Mouse (Mus musculus) lung, adult 2 months (tissue): Measurements from ENCODE around the gene Smc1a. TPM values are rescaled to one million over a fixed set of nuclear protein-coding genes. Genes with fewer than 3 reads are reported as not detected.
"Not testable (repeated sequence)": the region's sequence is repeated elsewhere in the genome, so short reads cannot be mapped to it uniquely, and the experiment has no call there.

Experiments used
- DNase-seq: peaks from one replicate; pipeline ENCODE4 v3.0.0; 2022
- H3K4me1 ChIP-seq: fragments of 200-500 bp; 2 replicates; pipeline ENCODE4 v1.6.1; 2011; ENCODE audit warnings: low read length; ENCODE audit not compliant: control insufficient read depth, insufficient read depth
- H3K4me3 ChIP-seq: fragments of 200-500 bp; replicated peaks from 2 replicates; pipeline ENCODE3; 2011; ENCODE audit warnings: low read depth, mild to moderate bottlenecking, control low read depth, low read length; ENCODE audit errors: extremely low read depth
- CTCF ChIP-seq: fragments of 200-500 bp; IDR thresholded peaks from 2 replicates; pipeline ENCODE4 v1.5.1; 2011; ENCODE audit warnings: mild to moderate bottlenecking, low read length, control low read depth; ENCODE audit not compliant: insufficient read depth
- POLR2A ChIP-seq: fragments of 200-500 bp; IDR thresholded peaks from 2 replicates; pipeline ENCODE4 v1.6.1; 2011; ENCODE audit warnings: low read depth, mild to moderate bottlenecking, control low read depth, low read length, borderline replicate concordance; ENCODE audit errors: extremely low read depth
- WGBS: fragments of 180-500 bp; shearing (Covaris S2); methylation state at CpG from one replicate; pipeline ENCODE4 v1.1.7; 2018; 5-methylcytosine and 5-hydroxymethylcytosine counted together
- polyA plus RNA-seq: library from polyadenylated mRNA; depleted of rRNA; stranded (reverse); fragments of >200 nt; gene quantifications from 2 replicates; pipeline ENCODE4 v1.2.3, GENCODE M21; 2012; rRNA removed

The Smc1a gene
- polyA plus RNA-seq, 1 experiment: 22.4 TPM

DNA sequence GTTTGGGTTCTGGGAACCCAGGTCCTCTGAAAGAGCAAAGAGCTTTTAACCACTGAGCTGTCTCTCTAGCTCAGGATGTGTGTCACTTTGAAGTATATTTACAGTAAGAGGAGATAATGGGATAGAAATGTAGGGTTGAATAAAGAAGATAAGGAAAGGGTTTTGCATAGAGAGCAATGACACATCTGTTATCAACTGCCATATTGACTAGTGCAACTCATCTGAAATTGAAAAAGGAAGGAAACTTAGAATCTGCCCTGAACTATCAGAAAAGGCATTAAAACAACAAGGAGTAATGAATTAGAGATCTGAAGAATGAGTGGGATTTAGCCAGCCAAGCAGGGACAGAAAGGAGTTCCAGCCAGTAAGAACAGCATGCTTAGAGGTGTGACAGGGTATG is 23.6 kb downstream of the Smc1a start:
- TF ChIP-seq CTCF (no peak), POLR2A (no peak)
- DNase-seq: no peak
- Histone ChIP-seq H3K4me3 (no peak overlapping the region), H3K4me1 (no peaks in the 10 kb centered on the region)

GRCm38 (mm10) chrX:152047230-152047629 is 31.0 kb downstream of the Smc1a start:
- Histone ChIP-seq H3K4me3 (no peak overlapping the region), H3K4me1 (no peaks in the 10 kb centered on the region)
- no peak for DNase-seq
- no peak for TF ChIP-seq POLR2A
- no peak for TF ChIP-seq CTCF

DNA sequence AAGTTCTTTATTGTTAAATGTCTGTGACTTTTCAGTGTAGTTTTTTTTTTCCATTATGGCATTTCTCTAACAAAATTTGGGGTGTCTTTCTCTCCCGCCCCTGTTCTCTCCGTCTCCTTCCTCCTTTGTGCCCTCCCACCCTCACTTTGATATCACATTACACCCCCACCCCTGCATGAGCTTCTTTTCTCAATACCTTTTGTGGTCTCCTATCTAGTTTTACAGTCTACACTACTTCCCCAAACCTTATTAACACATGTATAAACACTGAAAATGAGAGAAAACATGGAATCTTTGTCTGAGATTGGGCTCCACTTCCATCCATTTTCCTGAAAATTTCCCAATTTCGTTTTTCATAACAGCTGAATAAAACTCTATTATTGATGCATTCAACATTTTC is 36.3 kb downstream of the Smc1a start:
- TF ChIP-seq CTCF (no peak), POLR2A (no peak)
- Histone ChIP-seq H3K4me3 (no peak overlapping the region), H3K4me1 (no peaks in the 10 kb centered on the region)
- 55% methylated on average over 3 of the region's 3 CpGs for WGBS
- no peak for DNase-seq

DNA sequence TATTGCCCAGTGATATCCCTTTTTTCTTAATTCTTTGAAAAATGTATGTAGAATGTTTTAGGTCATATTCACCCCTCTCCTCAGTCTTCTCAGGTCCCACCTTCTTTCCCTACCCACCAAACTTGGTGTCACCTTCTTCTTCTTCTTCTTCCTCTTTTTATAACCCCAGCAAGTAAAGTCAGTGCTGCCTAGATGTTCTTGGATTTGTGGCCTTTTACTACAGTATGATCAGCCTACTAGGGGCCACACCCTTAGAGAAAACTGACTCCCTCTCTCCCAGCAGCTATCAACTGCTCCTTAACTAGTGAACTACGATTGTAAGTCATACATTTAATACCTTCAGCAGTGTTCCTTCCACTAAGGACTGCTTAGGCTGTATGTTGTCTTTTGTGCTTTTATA is 37.9 kb downstream of the Smc1a start:
- 59% methylated on average over 1 of the region's 1 CpGs for WGBS
- DNase-seq: no peak
- TF ChIP-seq CTCF (no peak), POLR2A (no peak)
- Histone ChIP-seq H3K4me1 (no peaks in the 10 kb centered on the region), H3K4me3 (no peak overlapping the region)

DNA sequence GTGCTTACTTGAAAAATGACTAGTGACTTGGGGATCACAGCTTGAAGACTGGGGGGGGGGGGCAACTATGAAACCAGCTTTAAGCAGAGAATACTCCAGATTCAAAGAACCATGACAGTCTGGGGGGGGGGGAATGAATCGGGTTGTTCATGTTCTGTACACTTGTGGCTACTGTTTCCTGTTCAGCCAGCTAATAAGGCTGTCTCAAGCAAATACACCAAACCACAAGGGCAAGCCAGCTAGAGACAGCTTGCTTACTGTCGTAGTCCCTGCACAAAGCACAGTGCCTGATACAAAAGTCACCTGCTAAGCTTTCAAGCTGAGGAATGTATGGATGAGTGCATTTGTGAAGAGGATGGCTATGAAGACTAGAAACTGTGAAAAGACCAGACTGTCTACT is 49.4 kb downstream of the Smc1a start:
- DNase-seq: no peak
- H3K4me1 ChIP-seq: no peaks in the 10 kb centered on the region
- no peak overlapping the region for H3K4me3 ChIP-seq
- TF ChIP-seq POLR2A (no peak), CTCF (no peak)
- 66% methylated on average over 2 of the region's 2 CpGs for WGBS

GRCm38 (mm10) chrX:152067789-152068188 is 51.6 kb downstream of the Smc1a start:
- no peak overlapping the region for H3K4me3 ChIP-seq
- 49% methylated on average over 1 of the region's 1 CpGs for WGBS
- no peak for TF ChIP-seq CTCF
- TF ChIP-seq POLR2A: no peak
- no peak for DNase-seq
- no peaks in the 10 kb centered on the region for H3K4me1 ChIP-seq

GRCm38 (mm10) chrX:152089832-152090614 is 73.8 kb downstream of the Smc1a start:
- not testable (repeated sequence) for H3K4me3 ChIP-seq, DNase-seq, H3K4me1 ChIP-seq
- 46% methylated on average over 7 of the region's 7 CpGs for WGBS

DNA sequence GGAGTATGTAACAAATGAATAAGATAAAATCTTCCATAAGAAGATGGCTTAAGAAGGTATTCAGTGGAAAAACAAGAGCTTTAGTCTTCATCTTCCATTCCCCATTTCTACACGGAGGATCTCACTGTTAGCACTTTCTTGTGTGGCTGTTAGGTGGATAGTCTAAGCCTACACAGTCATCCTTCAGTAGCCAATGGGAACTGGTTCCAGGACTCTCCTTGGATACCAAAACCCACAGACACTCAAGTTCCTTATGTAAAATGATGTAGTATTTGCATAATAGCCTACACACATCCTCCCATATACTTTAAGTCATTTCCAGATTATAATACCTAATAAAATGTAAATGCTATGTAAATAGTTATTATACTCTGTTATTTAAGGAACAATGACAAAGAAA is 81.3 kb downstream of the Smc1a start:
- no peak for TF ChIP-seq POLR2A
- TF ChIP-seq CTCF: no peak
- Histone ChIP-seq H3K4me1 (no peaks in the 10 kb centered on the region), H3K4me3 (no peak overlapping the region)
- 34% methylated on average over 1 of the region's 1 CpGs for whole genome bisulfite sequencing
- DNase-seq: no peak

Other genes with a start within 250 kb of the Smc1a start
- gene Huwe1, start 215.6 kb upstream of the Smc1a start, polyA plus RNA-seq: 45.0 and 55.2 TPM in 2 replicates
- gene Hsd17b10, start 14.6 kb upstream of the Smc1a start, polyA plus RNA-seq: 36.1 and 51.2 TPM in 2 replicates
- gene Ribc1, start 133 bp upstream of the Smc1a start, polyA plus RNA-seq: 0.59 and 1.1 TPM in 2 replicates
- 19.7 and 27.4 TPM in 2 replicates for gene Iqsec2, start 127.8 kb downstream of the Smc1a start, polyA plus RNA-seq
- 46.4 and 49.9 TPM in 2 replicates for gene Kdm5c, start 216.6 kb downstream of the Smc1a start, polyA plus RNA-seq